Mouse (Mus musculus) cerebellum, postnatal 14 days (tissue): ENCODE data around the gene Rhox3c.
"Not testable (repeated sequence)": the region's sequence is repeated elsewhere in the genome, so short reads cannot be mapped to it uniquely, and the experiment has no call there.

Experiments
- DNase-seq, 2 experiments: peaks; one replicate each; pipeline ENCODE4 v3.0.0; 2021; ENCODE audit warnings: mixed read lengths in 2 of 2

Rhox3c gene

GRCm38 (mm10) chrX:37458285-37458684 is at the start of gene Rhox3c:
Rhox3c (plus strand) TSS chrX:37458585.
- not testable (repeated sequence) for DNase-seq

- not testable (repeated sequence) for DNase-seq
These were observed 46.6 kb upstream of the Rhox3c start, which contains the start of gene Rhox2b for GRCm38 (mm10) chrX:37411767-37412166. Rhox2b (plus strand) TSS chrX:37412067.

- DNase-seq = not testable (repeated sequence)
These were observed 26.2 kb upstream of the Rhox3c start, which contains the start of gene Rhox4b for GRCm38 (mm10) chrX:37432194-37432593. Rhox4b (plus strand) TSS chrX:37432494.

- not testable (repeated sequence) for DNase-seq
These were observed 5.0 kb upstream of the Rhox3c start, which contains the start of gene Rhox2c for GRCm38 (mm10) chrX:37453380-37453779. Rhox2c (plus strand) TSS chrX:37453680.

GRCm38 (mm10) chrX:37480037-37480436 is 21.7 kb downstream of the Rhox3c start, which contains the start of gene Rhox4c:
Rhox4c (plus strand) TSS chrX:37480337.
- not testable (repeated sequence) for DNase-seq

GRCm38 (mm10) chrX:37514059-37514458 is 55.7 kb downstream of the Rhox3c start, which contains the start of gene Rhox4d:
Rhox4d (plus strand) TSS chrX:37514359.
- DNase-seq = not testable (repeated sequence)
